Mouse (Mus musculus) embryonic facial prominence, embryonic 15.5 days (tissue): ENCODE measurements at regions not wholly inside any gene's neighbourhood (a gene's known extent, or its start where the extent isn't known, plus 50 kb on each side); places are given as distances from the start of the nearest gene placed in this dataset.

ENCODE experiments used
- ATAC-seq: fragments of 200-750 bp; cut with Nextera tagmentation; 2 replicates; pipeline ENCODE4 v1.8.0; 2017; ENCODE audit warnings: low read depth, moderate TSS enrichment; ENCODE audit not compliant: insufficient number of reproducible peaks, low FRiP score, low TSS enrichment
- H3K27ac ChIP-seq: fragments of 300-500 bp; sonication (generic); replicated peaks from 2 replicates; pipeline ENCODE4 v1.5.1; 2015; ENCODE audit warnings: mild to moderate bottlenecking, inconsistent platforms
- H3K27me3 ChIP-seq: fragments of 300-500 bp; sonication (generic); 2 replicates; pipeline ENCODE4 v1.6.1; 2015; ENCODE audit warnings: inconsistent platforms
- H3K36me3 ChIP-seq: fragments of 300-500 bp; sonication (generic); 2 replicates; pipeline ENCODE4 v1.6.1; 2015; ENCODE audit warnings: mild to moderate bottlenecking, inconsistent platforms
- H3K4me1 ChIP-seq: fragments of 300-500 bp; sonication (generic); 2 replicates; pipeline ENCODE4 v1.6.1; 2015; ENCODE audit warnings: inconsistent platforms
- H3K4me2 ChIP-seq: fragments of 300-500 bp; sonication (generic); replicated peaks from 2 replicates; pipeline ENCODE4 v1.6.1; 2015; ENCODE audit warnings: mild to moderate bottlenecking, inconsistent platforms
- H3K4me3 ChIP-seq: fragments of 300-500 bp; sonication (generic); replicated peaks from 2 replicates; pipeline ENCODE4 v1.5.1; 2015; ENCODE audit warnings: mild to moderate bottlenecking, inconsistent platforms
- H3K9ac ChIP-seq: fragments of 300-500 bp; sonication (generic); 2 replicates; pipeline ENCODE4 v1.6.1; 2015; ENCODE audit warnings: inconsistent platforms
- H3K9me3 ChIP-seq: fragments of 300-500 bp; sonication (generic); replicated peaks from 2 replicates; pipeline ENCODE4 v1.6.1; 2016; ENCODE audit warnings: inconsistent platforms
- WGBS: fragments of 180-500 bp; shearing (Covaris S2); methylation state at CpG from one replicate; pipeline ENCODE4 v1.1.7; 2015; 5-methylcytosine and 5-hydroxymethylcytosine counted together

- no peak overlapping the region for H3K27ac ChIP-seq
- no peak overlapping the region for H3K4me2 ChIP-seq
- H3K27me3 ChIP-seq = no peaks in the 10 kb centered on the region
- no peak for ATAC-seq
- H3K9ac ChIP-seq = no peak overlapping the region
- H3K9me3 ChIP-seq = no peaks in the 10 kb centered on the region
- H3K36me3 ChIP-seq = no peaks in the 10 kb centered on the region
- no peaks in the 10 kb centered on the region for H3K4me1 ChIP-seq
- H3K4me3 ChIP-seq = no peak overlapping the region
- WGBS = 56% methylated on average over 3 of the region's 3 CpGs
Measured at GRCm38 (mm10) chr1:105116231-105116630, 240.3 kb downstream of the Rnf152 start.

- Histone ChIP-seq H3K27ac (no peak overlapping the region), H3K36me3 (no peaks in the 10 kb centered on the region), H3K27me3 (no peaks in the 10 kb centered on the region), H3K4me1 (no peaks in the 10 kb centered on the region), H3K4me3 (no peak overlapping the region), H3K9me3 (no peaks in the 10 kb centered on the region), H3K4me2 (no peak overlapping the region), H3K9ac (no peak overlapping the region)
- 84% methylated on average over 6 of the region's 6 CpGs for WGBS
- no peak for ATAC-seq
Measured at GRCm38 (mm10) chr1:105115391-105115790, 241.1 kb downstream of the Rnf152 start.

- WGBS = 90% methylated on average over 3 of the region's 3 CpGs
- H3K27me3 ChIP-seq = no peaks in the 10 kb centered on the region
Measured at GRCm38 (mm10) chr1:105114835-105115234, 241.7 kb downstream of the Rnf152 start.

GRCm38 (mm10) chr1:105112762-105113525 lies 243.6 kb downstream of the Rnf152 start:
- Histone ChIP-seq H3K4me3 (no peak overlapping the region), H3K9me3 (no peaks in the 10 kb centered on the region), H3K9ac (no peak overlapping the region), H3K27me3 (no peaks in the 10 kb centered on the region), H3K4me2 (no peak overlapping the region), H3K27ac (no peak overlapping the region), H3K4me1 (no peaks in the 10 kb centered on the region), H3K36me3 (no peaks in the 10 kb centered on the region)
- no peak for ATAC-seq
- WGBS = 63% methylated on average over 1 of the region's 1 CpGs

More at GRCm38 (mm10) chr1:105114835-105115234, 241.7 kb downstream of the Rnf152 start:
- Histone ChIP-seq H3K4me3 (no peak overlapping the region), H3K27ac (no peak overlapping the region), H3K9ac (no peak overlapping the region), H3K4me2 (no peak overlapping the region), H3K9me3 (no peaks in the 10 kb centered on the region), H3K36me3 (no peaks in the 10 kb centered on the region), H3K4me1 (no peaks in the 10 kb centered on the region)
- no peak for ATAC-seq

- no peak for ATAC-seq
- Histone ChIP-seq H3K27me3 (no peaks in the 10 kb centered on the region), H3K4me2 (no peak overlapping the region), H3K4me3 (no peak overlapping the region), H3K9ac (no peak overlapping the region), H3K4me1 (no peaks in the 10 kb centered on the region), H3K9me3 (no peaks in the 10 kb centered on the region), H3K27ac (no peak overlapping the region), H3K36me3 (no peaks in the 10 kb centered on the region)
- 48% methylated on average over 4 of the region's 4 CpGs for WGBS
Measured at GRCm38 (mm10) chr1:105111236-105111635, 245.3 kb downstream of the Rnf152 start.

GRCm38 (mm10) chr1:105110581-105111210 lies 245.8 kb downstream of the Rnf152 start:
- Histone ChIP-seq H3K9me3 (no peaks in the 10 kb centered on the region), H3K36me3 (no peaks in the 10 kb centered on the region), H3K4me2 (no peak overlapping the region), H3K4me3 (no peak overlapping the region), H3K9ac (no peak overlapping the region), H3K27ac (no peak overlapping the region), H3K4me1 (no peaks in the 10 kb centered on the region), H3K27me3 (no peaks in the 10 kb centered on the region)
- ATAC-seq = no peak
- 59% methylated on average over 1 of the region's 1 CpGs for WGBS

- no peaks in the 10 kb centered on the region for H3K9me3 ChIP-seq
- H3K4me3 ChIP-seq = no peak overlapping the region
- H3K27ac ChIP-seq = no peak overlapping the region
- no peaks in the 10 kb centered on the region for H3K4me1 ChIP-seq
- no peak for ATAC-seq
- H3K36me3 ChIP-seq = no peaks in the 10 kb centered on the region
- 77% methylated on average over 4 of the region's 4 CpGs for WGBS
- no peak overlapping the region for H3K9ac ChIP-seq
- no peak overlapping the region for H3K4me2 ChIP-seq
- H3K27me3 ChIP-seq = no peaks in the 10 kb centered on the region
Measured at GRCm38 (mm10) chr1:105107836-105108235, 248.7 kb downstream of the Rnf152 start.

GRCm38 (mm10) chr1:105107257-105107656 lies 249.3 kb downstream of the Rnf152 start:
- WGBS = 87% methylated on average over 1 of the region's 1 CpGs
- no peaks in the 10 kb centered on the region for H3K36me3 ChIP-seq
- no peak overlapping the region for H3K27ac ChIP-seq
- no peak overlapping the region for H3K9ac ChIP-seq
- H3K4me2 ChIP-seq = no peak overlapping the region
- ATAC-seq = no peak
- no peaks in the 10 kb centered on the region for H3K4me1 ChIP-seq
- H3K27me3 ChIP-seq = no peaks in the 10 kb centered on the region
- H3K4me3 ChIP-seq = no peak overlapping the region
- H3K9me3 ChIP-seq = no peaks in the 10 kb centered on the region

GRCm38 (mm10) chr1:105105211-105105610 lies 251.3 kb downstream of the Rnf152 start:
- H3K9ac ChIP-seq = no peak overlapping the region
- no peaks in the 10 kb centered on the region for H3K4me1 ChIP-seq
- no peak overlapping the region for H3K4me3 ChIP-seq
- H3K36me3 ChIP-seq = no peaks in the 10 kb centered on the region
- H3K27ac ChIP-seq = no peak overlapping the region
- ATAC-seq = no peak
- H3K27me3 ChIP-seq = no peaks in the 10 kb centered on the region
- no peaks in the 10 kb centered on the region for H3K9me3 ChIP-seq
- no peak overlapping the region for H3K4me2 ChIP-seq

- 46% methylated on average over 2 of the region's 2 CpGs for WGBS
- Histone ChIP-seq H3K4me1 (no peaks in the 10 kb centered on the region), H3K36me3 (no peaks in the 10 kb centered on the region), H3K9ac (no peak overlapping the region), H3K27ac (no peak overlapping the region), H3K27me3 (no peaks in the 10 kb centered on the region), H3K4me2 (no peak overlapping the region), H3K4me3 (no peak overlapping the region), H3K9me3 (no peaks in the 10 kb centered on the region)
- ATAC-seq = no peak
Measured at GRCm38 (mm10) chr1:105095091-105095490, 261.4 kb downstream of the Rnf152 start.

GRCm38 (mm10) chr1:105094500-105094899 lies 262.0 kb downstream of the Rnf152 start:
- Histone ChIP-seq H3K36me3 (no peaks in the 10 kb centered on the region), H3K4me3 (no peak overlapping the region)
- 78% methylated on average over 3 of the region's 3 CpGs for WGBS

GRCm38 (mm10) chr1:105093875-105094274 lies 262.6 kb downstream of the Rnf152 start:
- WGBS = 76% methylated on average over 3 of the region's 3 CpGs
- H3K36me3 ChIP-seq = no peaks in the 10 kb centered on the region
- no peak for ATAC-seq
- H3K9me3 ChIP-seq = no peaks in the 10 kb centered on the region
- H3K27me3 ChIP-seq = no peaks in the 10 kb centered on the region
- H3K27ac ChIP-seq = no peak overlapping the region
- no peak overlapping the region for H3K4me2 ChIP-seq
- no peaks in the 10 kb centered on the region for H3K4me1 ChIP-seq
- H3K9ac ChIP-seq = no peak overlapping the region
- no peak overlapping the region for H3K4me3 ChIP-seq

More at GRCm38 (mm10) chr1:105094500-105094899, 262.0 kb downstream of the Rnf152 start:
- ATAC-seq = no peak
- Histone ChIP-seq H3K27ac (no peak overlapping the region), H3K9ac (no peak overlapping the region), H3K4me2 (no peak overlapping the region), H3K4me1 (no peaks in the 10 kb centered on the region), H3K9me3 (no peaks in the 10 kb centered on the region), H3K27me3 (no peaks in the 10 kb centered on the region)
